Mouse (Mus musculus) embryonic facial prominence, embryonic 13.5 days (tissue): ENCODE data around the gene Stard13. TPM values are rescaled to one million over a fixed set of nuclear protein-coding genes. Genes with fewer than 3 reads are reported as not detected.

Source experiments
- ATAC-seq: fragments of 200-750 bp; cut with Nextera tagmentation; 2 replicates; pipeline ENCODE4 v1.8.0; 2017; ENCODE audit warnings: low read depth; ENCODE audit not compliant: insufficient number of reproducible peaks, insufficient read depth, low FRiP score, low TSS enrichment
- H3K27ac ChIP-seq: fragments of 300-500 bp; sonication (generic); 2 replicates; pipeline ENCODE4 v1.5.1; 2015; ENCODE audit warnings: moderate library complexity, mild to moderate bottlenecking, inconsistent platforms
- H3K27me3 ChIP-seq: fragments of 300-500 bp; sonication (generic); 2 replicates; pipeline ENCODE4 v1.6.1; 2015; ENCODE audit warnings: mild to moderate bottlenecking, inconsistent platforms
- H3K36me3 ChIP-seq: fragments of 300-500 bp; sonication (generic); 2 replicates; pipeline ENCODE4 v1.6.1; 2015; ENCODE audit warnings: mild to moderate bottlenecking, inconsistent platforms
- H3K4me1 ChIP-seq: fragments of 300-500 bp; sonication (generic); 2 replicates; pipeline ENCODE4 v1.6.1; 2015; ENCODE audit warnings: inconsistent platforms
- H3K4me2 ChIP-seq: fragments of 300-500 bp; sonication (generic); 2 replicates; pipeline ENCODE4 v1.6.1; 2015; ENCODE audit warnings: moderate library complexity, mild to moderate bottlenecking, inconsistent platforms
- H3K4me3 ChIP-seq: fragments of 300-500 bp; sonication (generic); 2 replicates; pipeline ENCODE4 v1.5.1; 2015; ENCODE audit warnings: mild to moderate bottlenecking, inconsistent platforms
- H3K9ac ChIP-seq: fragments of 300-500 bp; sonication (generic); 2 replicates; pipeline ENCODE4 v1.6.1; 2015; ENCODE audit warnings: mild to moderate bottlenecking, inconsistent platforms
- H3K9me3 ChIP-seq: fragments of 300-500 bp; sonication (generic); 2 replicates; pipeline ENCODE4 v1.6.1; 2016; ENCODE audit warnings: inconsistent platforms
- WGBS: fragments of 180-500 bp; shearing (Covaris S2); methylation state at CpG from one replicate; pipeline ENCODE4 v1.1.7; 2015; ENCODE audit warnings: mixed read lengths; 5-methylcytosine and 5-hydroxymethylcytosine counted together
- polyA plus RNA-seq: library from polyadenylated mRNA; unstranded; fragments of >200 nt; fragmentation: Nextera tagmentation; extraction: Ambion mirVana; gene quantifications from 2 replicates; pipeline ENCODE4 v1.2.1, GENCODE M21; 2015

Stard13 gene
- polyA plus RNA-seq, 1 experiment from 2014 or later = 6.4 TPM

GRCm38 (mm10) chr5:151053190-151053589 is 180.4 kb downstream of the Stard13 start:
- Histone ChIP-seq H3K9ac (no peak overlapping the region), H3K9me3 (no peaks in the 10 kb centered on the region; the same call in 1 of the 2 replicates), H3K4me2 (no peak overlapping the region), H3K27me3 (no peaks in the 10 kb centered on the region), H3K4me1 (peaks cover 31% of the 10 kb centered on the region), H3K27ac (no peak overlapping the region), H3K4me3 (no peak overlapping the region), H3K36me3 (peaks cover 11% of the 10 kb centered on the region)
- 80% methylated on average over 5 of the region's 5 CpGs for WGBS
- no peak for ATAC-seq

GRCm38 (mm10) chr5:151052331-151052730 is 181.3 kb downstream of the Stard13 start:
- H3K27ac ChIP-seq = no peak overlapping the region
- H3K36me3 ChIP-seq = peaks cover 11% of the 10 kb centered on the region
- no peak overlapping the region for H3K4me2 ChIP-seq
- WGBS = 93% methylated on average over 8 of the region's 8 CpGs
- no peaks in the 10 kb centered on the region for H3K27me3 ChIP-seq
- H3K4me1 ChIP-seq = peaks cover 34% of the 10 kb centered on the region
- H3K9ac ChIP-seq = no peak overlapping the region
- ATAC-seq = no peak
- H3K4me3 ChIP-seq = no peak overlapping the region
- H3K9me3 ChIP-seq = no peaks in the 10 kb centered on the region; the same call in 1 of the 2 replicates

DNA sequence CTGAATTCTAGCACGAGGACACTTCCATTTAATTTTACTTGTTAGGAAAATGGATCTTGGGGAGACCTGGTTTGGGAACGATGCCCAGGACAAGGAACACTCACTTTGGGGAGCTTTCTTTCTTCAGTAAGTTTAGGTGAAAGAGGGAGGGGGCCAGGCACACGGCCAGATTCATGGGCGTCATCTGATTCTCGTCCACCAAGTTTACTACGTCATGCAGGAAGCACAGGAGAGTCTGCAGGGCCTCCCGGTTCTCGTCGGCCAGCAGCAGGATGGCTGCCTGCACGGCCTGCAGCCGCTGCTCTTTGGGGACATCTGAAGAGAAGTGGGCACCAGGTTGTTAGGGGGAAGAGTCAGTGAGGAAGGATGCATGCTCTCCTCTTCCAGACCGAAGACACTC is 186.1 kb downstream of the Stard13 start:
- Histone ChIP-seq H3K9me3 (no peaks in the 10 kb centered on the region; the same call in 1 of the 2 replicates), H3K9ac (no peak overlapping the region), H3K27me3 (no peaks in the 10 kb centered on the region), H3K27ac (peak overlapping the region; percentile 60), H3K4me1 (peaks cover 19% of the 10 kb centered on the region), H3K36me3 (peaks cover 18% of the 10 kb centered on the region), H3K4me3 (no peak overlapping the region), H3K4me2 (no peak overlapping the region)
- 64% methylated on average over 12 of the region's 12 CpGs for WGBS
- ATAC-seq = no peak

GRCm38 (mm10) chr5:151046917-151047316 is 186.7 kb downstream of the Stard13 start:
- Histone ChIP-seq H3K9ac (no peak overlapping the region), H3K4me2 (no peak overlapping the region; the same call in 1 of the 2 replicates), H3K4me3 (no peak overlapping the region), H3K27me3 (no peaks in the 10 kb centered on the region), H3K36me3 (peaks cover 14% of the 10 kb centered on the region), H3K9me3 (no peaks in the 10 kb centered on the region; the same call in 1 of the 2 replicates), H3K4me1 (peaks cover 19% of the 10 kb centered on the region), H3K27ac (peak overlapping the region; percentile 60)
- 37% methylated on average over 7 of the region's 7 CpGs for WGBS
- ATAC-seq = no peak

DNA sequence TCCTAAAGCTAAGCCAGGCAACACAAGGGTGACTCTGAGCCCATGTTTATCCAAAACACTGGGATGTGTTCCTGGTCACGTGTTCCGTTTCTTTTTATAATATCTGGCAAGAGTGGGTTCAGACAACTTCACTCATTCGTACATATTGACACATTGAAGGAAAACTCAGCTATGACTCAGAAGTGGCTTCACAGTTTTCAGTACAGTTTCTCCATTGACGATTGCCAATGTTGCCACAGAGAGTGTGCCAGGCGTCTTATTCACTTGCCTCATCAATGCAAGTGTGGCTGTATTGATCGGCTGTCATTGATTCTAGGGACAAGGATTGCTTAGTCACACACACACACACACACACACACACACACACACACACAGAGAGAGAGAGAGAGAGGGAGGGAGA is 187.5 kb downstream of the Stard13 start:
- Histone ChIP-seq H3K4me2 (no peak overlapping the region), H3K27me3 (no peaks in the 10 kb centered on the region), H3K9me3 (no peaks in the 10 kb centered on the region), H3K4me1 (peaks cover 19% of the 10 kb centered on the region), H3K4me3 (no peak overlapping the region), H3K9ac (no peak overlapping the region), H3K36me3 (peaks cover 17% of the 10 kb centered on the region), H3K27ac (no peak overlapping the region)
- 91% methylated on average over 6 of the region's 6 CpGs for WGBS
- ATAC-seq = no peak

DNA sequence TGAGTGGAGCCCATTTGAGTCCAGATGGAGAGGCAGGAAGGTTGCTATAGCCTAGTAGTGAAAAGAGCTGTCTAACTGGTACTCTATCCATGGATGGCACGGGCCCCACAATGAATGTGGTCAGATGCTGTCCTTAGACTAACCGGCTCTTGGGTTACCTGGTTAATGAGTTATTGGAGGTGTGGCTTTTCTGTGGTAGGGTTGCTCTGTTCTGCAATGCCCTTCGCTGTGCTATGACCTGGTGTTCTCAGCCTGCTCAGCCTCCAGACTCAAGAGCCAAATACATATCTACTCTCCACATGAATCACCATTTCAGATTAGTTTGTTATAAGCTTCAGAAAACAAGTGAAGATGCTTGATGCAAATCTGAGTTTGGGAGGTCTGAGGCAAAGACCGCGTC is 190.7 kb downstream of the Stard13 start:
- Histone ChIP-seq H3K36me3 (peaks cover 18% of the 10 kb centered on the region), H3K4me2 (no peak overlapping the region), H3K27me3 (no peaks in the 10 kb centered on the region), H3K9ac (no peak overlapping the region), H3K4me1 (peaks cover 17% of the 10 kb centered on the region), H3K27ac (no peak overlapping the region), H3K9me3 (no peaks in the 10 kb centered on the region), H3K4me3 (no peak overlapping the region)
- 95% methylated on average over 5 of the region's 5 CpGs for WGBS
- no peak for ATAC-seq

DNA sequence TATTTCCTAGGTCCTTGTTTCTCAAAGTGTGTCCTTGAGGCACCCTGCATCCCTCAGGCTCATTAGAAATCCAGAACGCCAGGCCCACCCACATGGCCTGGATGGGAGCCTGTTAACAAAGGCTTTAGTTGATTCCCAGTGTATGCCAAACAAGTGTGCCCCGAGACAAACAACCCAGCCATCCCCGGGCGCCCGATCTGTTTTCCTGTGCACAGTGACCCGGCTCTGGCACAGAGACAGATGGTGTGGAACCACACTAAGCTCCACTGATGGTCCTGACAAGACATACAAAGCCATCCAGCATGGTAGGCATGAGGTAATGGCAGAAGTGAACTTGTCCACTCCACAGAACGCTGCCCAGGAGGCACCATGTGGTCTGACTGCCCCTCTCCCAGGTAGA is 195.8 kb downstream of the Stard13 start:
- WGBS = 81% methylated on average over 7 of the region's 7 CpGs
- Histone ChIP-seq H3K36me3 (peaks cover 12% of the 10 kb centered on the region; the same call in 1 of the 2 replicates), H3K9ac (no peak overlapping the region), H3K4me3 (no peak overlapping the region), H3K27me3 (no peaks in the 10 kb centered on the region), H3K4me2 (no peak overlapping the region), H3K4me1 (0 out of 2 replicates have a peak, but pooled peaks cover 6% of the 10 kb centered on the region), H3K27ac (no peak overlapping the region), H3K9me3 (no peaks in the 10 kb centered on the region)
- no peak for ATAC-seq

DNA sequence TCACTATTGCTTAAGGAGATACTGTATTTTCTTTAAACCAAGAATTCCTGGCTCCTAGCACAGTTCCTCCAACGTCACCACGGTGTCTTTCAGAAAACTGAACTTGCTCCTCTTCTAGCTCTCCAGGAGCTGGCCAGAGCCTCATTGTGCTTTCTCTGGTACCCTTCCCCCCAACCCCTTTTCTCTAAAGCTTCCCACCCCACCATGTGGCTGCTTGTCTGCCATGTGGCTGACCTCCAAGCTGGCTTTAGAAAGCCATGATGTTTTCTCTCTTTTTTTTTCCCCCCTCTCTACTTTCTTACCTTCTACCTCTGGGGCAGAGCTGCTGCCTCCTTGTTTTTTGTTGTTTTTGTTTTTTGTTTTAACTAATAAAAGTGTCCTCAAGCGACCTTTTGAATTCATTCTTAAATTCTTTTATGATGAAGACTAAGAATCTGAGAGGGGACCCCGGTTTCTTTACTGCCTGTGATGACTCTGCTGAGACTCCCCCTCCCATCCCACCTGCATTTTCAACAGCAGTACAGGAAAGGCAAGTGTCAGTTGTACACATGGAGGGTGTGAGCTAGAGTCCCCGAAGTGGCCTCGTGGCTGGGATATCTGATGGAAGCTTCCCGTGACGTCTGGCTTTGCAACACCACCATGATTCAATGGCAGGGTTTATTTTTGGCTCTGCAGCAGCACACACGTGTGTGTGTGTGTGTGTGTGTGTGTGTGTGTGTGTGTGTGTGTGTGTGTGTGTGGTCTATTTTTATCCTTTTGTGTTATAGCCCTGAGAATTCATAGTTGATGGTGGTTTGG is 198.7 kb downstream of the Stard13 start:
- no peak for ATAC-seq
- WGBS = 69% methylated on average over 9 of the region's 9 CpGs
- Histone ChIP-seq H3K4me1 (0 out of 2 replicates have a peak, but pooled peaks cover 6% of the 10 kb centered on the region), H3K36me3 (0 out of 2 replicates have a peak, but pooled peaks cover 6% of the 10 kb centered on the region), H3K9me3 (no peaks in the 10 kb centered on the region), H3K27me3 (no peaks in the 10 kb centered on the region), H3K27ac (no peak overlapping the region), H3K9ac (no peak overlapping the region), H3K4me3 (no peak overlapping the region), H3K4me2 (no peak overlapping the region)

GRCm38 (mm10) chr5:151028906-151029305 is 204.7 kb downstream of the Stard13 start:
- 70% methylated on average over 6 of the region's 6 CpGs for WGBS
- no peak for ATAC-seq
- Histone ChIP-seq H3K4me1 (no peaks in the 10 kb centered on the region), H3K36me3 (no peaks in the 10 kb centered on the region), H3K9ac (no peak overlapping the region), H3K27ac (no peak overlapping the region), H3K4me3 (no peak overlapping the region), H3K4me2 (no peak overlapping the region), H3K27me3 (no peaks in the 10 kb centered on the region), H3K9me3 (no peaks in the 10 kb centered on the region)

- H3K27ac ChIP-seq = no peak overlapping the region
- H3K9ac ChIP-seq = no peak overlapping the region
- 38% methylated on average over 7 of the region's 7 CpGs for WGBS
- H3K4me2 ChIP-seq = no peak overlapping the region
- no peak overlapping the region for H3K4me3 ChIP-seq
- H3K27me3 ChIP-seq = no peaks in the 10 kb centered on the region
- peaks cover 11% of the 10 kb centered on the region for H3K4me1 ChIP-seq
- H3K36me3 ChIP-seq = no peaks in the 10 kb centered on the region
- no peaks in the 10 kb centered on the region for H3K9me3 ChIP-seq
- no peak; the same call in 1 of the 2 replicates for ATAC-seq
Observed at GRCm38 (mm10) chr5:151027171-151027570, 206.5 kb downstream of the Stard13 start.

GRCm38 (mm10) chr5:151026069-151026468 is 207.6 kb downstream of the Stard13 start:
- no peak for ATAC-seq
- no peaks in the 10 kb centered on the region for H3K27me3 ChIP-seq
- 83% methylated on average over 4 of the region's 4 CpGs for WGBS
- H3K9me3 ChIP-seq = no peaks in the 10 kb centered on the region
- H3K9ac ChIP-seq = no peak overlapping the region
- no peak overlapping the region for H3K27ac ChIP-seq
- no peak overlapping the region for H3K4me3 ChIP-seq
- no peaks in the 10 kb centered on the region for H3K36me3 ChIP-seq
- H3K4me1 ChIP-seq = peaks cover 11% of the 10 kb centered on the region
- H3K4me2 ChIP-seq = no peak overlapping the region

DNA sequence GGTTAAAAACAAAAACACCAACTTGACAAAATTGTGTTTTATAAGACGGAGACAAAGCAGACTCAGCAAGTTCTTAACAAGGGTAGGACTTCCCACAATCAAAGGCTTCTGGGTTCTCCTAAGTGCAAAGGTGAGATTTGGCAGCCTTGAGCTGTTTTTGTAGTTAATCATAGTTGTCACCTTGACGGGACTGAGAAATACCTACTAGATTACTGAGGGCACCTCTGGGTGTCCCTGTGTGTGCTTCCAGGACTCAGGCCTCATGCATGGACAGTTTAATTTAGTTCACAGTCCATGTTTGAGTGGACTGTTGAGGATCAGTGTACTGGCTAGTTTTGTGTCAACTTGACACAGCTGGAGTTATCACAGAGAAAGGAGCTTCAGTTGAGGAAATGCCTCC is 209.2 kb downstream of the Stard13 start:
- Histone ChIP-seq H3K4me3 (no peak overlapping the region), H3K9ac (no peak overlapping the region), H3K9me3 (no peaks in the 10 kb centered on the region), H3K4me2 (no peak overlapping the region), H3K36me3 (no peaks in the 10 kb centered on the region), H3K27ac (no peak overlapping the region), H3K27me3 (no peaks in the 10 kb centered on the region), H3K4me1 (peaks cover 11% of the 10 kb centered on the region)
- 74% methylated on average over 2 of the region's 2 CpGs for WGBS
- ATAC-seq = no peak
